Mouse (Mus musculus) adrenal gland, adult 18-20 months (tissue): ENCODE results near the gene Aadacl3. TPM values are rescaled to one million over a fixed set of nuclear protein-coding genes. Genes with fewer than 3 reads are reported as not detected.

Experiments used
- DNase-seq, 2 experiments: peaks; one replicate each; pipeline ENCODE4 v3.0.0; 2021 to 2022; ENCODE audit warnings: low spot score in 2 of 2
- long read RNA-seq, 2 experiments: library from polyadenylated mRNA; stranded (forward); transcript quantifications; one replicate each; pipeline ENCODE4 v2.0.0; 2021
- total RNA-seq, 2 experiments: library from RNA; stranded (reverse); gene quantifications; 1 replicate in 1 of 2; 2 replicates in 1 of 2; pipeline ENCODE4 v1.2.3; 2021

Gene Aadacl3
- total RNA-seq, result not detected
- long read RNA-seq, experiment 1, result 0 reads
- long read RNA-seq, experiment 2, result 0 reads

DNA sequence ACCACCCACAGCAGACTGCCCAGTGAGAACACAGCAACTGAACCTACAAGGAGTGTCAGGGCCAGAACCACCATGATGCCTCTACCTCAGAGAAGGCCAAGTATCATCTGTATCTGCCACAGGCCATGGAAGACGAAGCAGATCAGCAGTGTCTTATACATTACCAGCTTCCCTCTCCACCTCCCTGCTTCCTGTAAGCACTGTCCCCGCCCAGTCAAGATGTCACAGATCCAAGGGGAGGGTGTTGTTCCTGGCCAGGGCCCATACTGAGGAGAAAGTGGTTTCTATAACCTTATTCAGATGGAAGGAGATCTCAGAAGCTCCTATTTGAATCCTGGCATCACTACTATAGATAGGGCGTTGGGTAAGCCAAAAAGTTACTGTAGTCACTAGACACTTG lies at the start of gene Aadacl3:
Gene Aadacl3, minus strand, starts transcription at position 101 of the 400 bp plus-strand sequence.
- no peak for DNase-seq

DNA sequence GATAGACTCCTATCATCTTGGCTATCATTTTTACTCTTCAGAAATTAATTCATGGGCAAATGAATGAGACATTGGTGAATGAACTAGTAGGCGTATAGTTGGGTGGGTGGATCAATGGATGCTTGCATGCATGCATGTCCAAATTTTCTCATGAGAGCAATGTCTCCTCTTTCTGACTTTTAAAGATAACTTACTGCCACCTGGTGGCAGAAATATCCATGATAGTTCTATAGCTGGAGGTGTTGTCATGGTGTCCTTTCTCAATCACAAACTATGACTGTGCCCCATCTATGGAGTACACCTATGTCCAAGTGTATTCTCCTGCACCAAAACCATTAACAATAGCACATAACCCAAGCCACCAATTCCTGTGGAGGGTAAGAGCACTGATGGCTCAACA lies 43.0 kb upstream of the Aadacl3 start:
- DNase-seq, result no peak

DNA sequence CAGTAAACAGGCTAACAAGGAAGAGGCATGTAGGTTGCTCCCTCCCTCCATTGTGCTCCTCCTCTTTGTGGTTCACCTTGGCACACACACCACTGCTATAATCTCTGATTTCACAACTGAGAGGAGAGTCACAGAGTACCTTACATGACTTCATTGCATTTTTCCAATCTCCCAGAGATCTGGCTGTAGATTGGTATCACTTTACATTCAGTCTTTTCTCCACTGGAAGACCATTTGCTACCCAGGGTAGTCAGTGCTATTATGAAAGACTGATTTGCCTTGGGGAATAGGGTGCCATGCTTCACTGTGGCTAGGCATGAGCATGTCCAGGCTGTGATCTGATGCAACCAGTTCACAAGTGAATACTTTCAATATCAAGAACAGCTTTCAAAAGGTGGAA lies 29.8 kb upstream of the Aadacl3 start:
- no peak for DNase-seq

DNA sequence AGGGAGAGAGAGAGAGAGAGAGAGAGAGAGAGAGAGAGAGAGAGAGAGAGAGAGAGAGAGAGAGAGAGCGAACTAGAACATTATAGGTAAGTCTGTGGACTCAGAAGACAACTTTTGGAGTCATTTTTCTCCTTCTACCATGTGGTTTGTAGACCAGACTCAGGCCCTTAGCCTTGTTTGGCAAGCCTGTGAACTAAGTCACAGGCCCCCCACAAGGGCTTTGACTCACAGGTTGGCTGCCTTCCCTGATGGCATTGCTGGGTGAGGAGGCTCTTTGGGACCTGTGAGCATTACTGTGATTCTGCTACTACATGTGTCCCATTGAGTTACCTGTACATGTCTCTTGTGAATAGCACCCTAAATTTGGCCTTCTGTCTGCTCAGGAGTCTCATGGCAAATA lies 4.5 kb upstream of the Aadacl3 start:
- no peak for DNase-seq

- no peak for DNase-seq
Measured at GRCm38 (mm10) chr4:144465206-144465605, 1.6 kb upstream of the Aadacl3 start.

DNA sequence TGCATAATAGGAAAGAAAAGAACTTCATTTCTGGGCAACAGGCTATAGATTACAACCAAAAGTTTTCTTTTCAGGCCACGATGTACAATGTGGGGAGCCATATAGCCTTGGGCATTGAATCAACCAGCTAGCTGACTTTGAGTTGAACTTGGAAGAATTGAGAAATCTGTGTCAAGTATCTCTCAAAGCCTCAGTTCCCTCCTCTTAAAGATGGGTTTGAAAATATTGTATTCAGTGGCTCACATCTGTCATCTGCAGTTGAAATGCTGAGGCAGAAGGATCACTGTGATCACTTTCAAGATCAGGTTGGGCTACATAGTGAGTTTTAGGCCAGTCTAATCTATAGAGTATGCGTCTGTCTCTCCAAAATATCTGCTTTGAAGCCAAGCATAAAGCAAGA lies 10.3 kb downstream of the Aadacl3 start, which contains the start of gene Gm9944:
Gene Gm9944, minus strand, starts transcription at position 101 of the 400 bp plus-strand sequence.
- DNase-seq, result no peak

DNA sequence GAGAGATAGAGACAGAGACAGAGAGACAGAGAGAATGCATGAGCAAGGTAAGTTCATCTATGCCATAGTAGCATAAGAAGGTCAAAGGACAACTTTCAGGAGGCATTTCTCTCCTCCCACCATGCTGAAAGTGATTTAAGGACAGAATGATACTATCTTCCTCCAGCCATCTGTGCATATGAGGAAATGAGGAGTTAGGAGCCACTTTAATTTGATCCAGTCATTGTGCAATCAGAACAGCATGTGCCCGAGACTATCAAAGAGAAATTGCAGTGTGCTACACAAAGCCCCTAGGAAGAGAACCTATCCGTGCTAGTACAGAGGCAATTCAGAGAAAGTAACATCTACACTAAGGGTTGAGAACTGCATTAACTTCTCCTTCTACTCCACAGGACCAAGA lies 15.0 kb downstream of the Aadacl3 start:
- DNase-seq, result no peak

- DNase-seq, result no peak
Measured at GRCm38 (mm10) chr4:144441582-144441981, 22.0 kb downstream of the Aadacl3 start.

DNA sequence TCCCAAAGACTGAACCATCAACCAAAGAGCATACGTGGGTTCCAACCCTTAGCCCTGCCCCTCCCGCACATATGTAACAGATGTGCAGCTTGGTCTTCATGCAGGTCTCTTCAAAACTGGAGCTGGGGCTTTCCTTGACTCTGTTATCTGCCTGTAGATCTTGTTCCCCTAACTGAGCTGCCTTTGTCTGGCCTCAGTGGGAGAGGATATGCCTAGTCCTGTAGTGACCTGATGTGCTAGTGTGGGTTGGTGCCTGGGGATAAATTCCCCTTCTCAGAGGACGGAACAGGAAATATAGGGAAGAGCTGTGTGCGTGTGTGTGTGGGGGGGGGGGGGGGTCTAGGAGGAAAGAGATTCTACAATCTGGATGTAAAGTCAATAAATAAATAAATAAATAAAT lies 22.5 kb downstream of the Aadacl3 start:
- DNase-seq, result no peak

- DNase-seq, result no peak
Measured at GRCm38 (mm10) chr4:144438672-144439071, 24.9 kb downstream of the Aadacl3 start, which contains the start of gene 1700012P22Rik. 1700012P22Rik (minus strand) TSS chr4:144438772.

- no peak for DNase-seq
Measured at GRCm38 (mm10) chr4:144433216-144433615, 30.3 kb downstream of the Aadacl3 start.

DNA sequence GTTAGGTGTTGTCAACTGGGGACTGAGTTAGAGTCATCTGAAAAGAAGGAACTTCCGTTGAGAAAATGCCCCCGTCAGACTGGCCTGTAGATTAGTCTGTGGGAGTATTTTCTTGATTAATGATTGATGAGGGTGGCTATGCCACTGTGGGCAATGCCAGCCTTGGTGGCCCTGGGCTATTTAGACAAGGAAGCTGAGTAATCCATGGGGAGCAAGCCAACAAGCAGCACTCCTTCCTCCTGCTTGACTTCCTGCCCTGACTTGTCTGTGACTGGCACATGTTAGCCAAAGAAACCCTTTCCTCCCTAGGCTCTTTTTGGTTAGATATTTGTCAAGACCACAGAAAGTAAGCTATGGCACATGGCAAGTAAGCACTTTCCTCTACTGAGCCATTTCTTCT lies 32.8 kb downstream of the Aadacl3 start:
- DNase-seq, result no peak

DNA sequence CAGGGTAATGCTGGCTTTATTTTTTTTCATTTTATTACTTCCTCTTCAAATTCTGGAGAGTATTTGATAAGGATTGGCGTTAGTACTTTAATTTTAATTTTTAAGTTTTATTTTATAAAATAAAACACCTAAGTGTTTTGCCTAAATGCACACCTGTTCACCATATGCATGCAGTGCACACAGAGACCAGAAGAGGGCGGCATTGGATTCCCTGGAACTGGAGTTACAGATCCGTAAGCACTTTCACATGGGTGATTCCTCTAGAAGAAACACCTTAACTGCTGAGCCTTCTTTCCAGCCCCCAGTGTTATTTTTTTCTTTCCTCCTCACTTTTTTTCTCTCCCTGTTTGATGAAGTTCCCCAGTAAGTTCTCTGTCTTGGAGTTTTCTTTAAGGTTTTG lies 34.7 kb downstream of the Aadacl3 start:
- peak in 1 of 2 experiments; percentile 35 for DNase-seq

- no peak for DNase-seq
Measured at GRCm38 (mm10) chr4:144424590-144424989, 39.0 kb downstream of the Aadacl3 start.

DNA sequence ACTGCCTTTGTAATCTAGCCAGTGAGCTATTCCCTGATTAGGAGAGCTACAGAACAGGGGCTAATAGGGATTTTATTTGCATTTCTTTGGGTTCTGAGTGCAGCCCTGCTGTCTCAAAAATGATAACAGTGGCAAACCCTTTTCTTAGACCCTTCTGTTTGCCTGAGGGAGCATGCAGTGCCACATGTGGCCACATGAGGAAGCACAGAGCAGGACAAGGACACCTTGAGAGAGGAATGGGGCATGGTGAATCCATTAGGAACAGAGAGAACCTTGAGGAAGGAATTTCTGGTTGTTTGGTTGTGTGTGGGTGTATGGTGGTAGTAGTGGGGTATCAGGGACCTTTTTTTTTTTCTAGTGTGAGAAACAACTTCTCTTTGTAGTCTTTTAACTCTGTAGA lies 42.9 kb downstream of the Aadacl3 start:
- DNase-seq, result no peak

GRCm38 (mm10) chr4:144408290-144408689 lies 55.3 kb downstream of the Aadacl3 start, which contains the start of gene Pramef12:
Pramef12 (minus strand) TSS chr4:144408464.
- no peak for DNase-seq

- no peak for DNase-seq
Measured at GRCm38 (mm10) chr4:144406261-144406660, 57.3 kb downstream of the Aadacl3 start.

DNA sequence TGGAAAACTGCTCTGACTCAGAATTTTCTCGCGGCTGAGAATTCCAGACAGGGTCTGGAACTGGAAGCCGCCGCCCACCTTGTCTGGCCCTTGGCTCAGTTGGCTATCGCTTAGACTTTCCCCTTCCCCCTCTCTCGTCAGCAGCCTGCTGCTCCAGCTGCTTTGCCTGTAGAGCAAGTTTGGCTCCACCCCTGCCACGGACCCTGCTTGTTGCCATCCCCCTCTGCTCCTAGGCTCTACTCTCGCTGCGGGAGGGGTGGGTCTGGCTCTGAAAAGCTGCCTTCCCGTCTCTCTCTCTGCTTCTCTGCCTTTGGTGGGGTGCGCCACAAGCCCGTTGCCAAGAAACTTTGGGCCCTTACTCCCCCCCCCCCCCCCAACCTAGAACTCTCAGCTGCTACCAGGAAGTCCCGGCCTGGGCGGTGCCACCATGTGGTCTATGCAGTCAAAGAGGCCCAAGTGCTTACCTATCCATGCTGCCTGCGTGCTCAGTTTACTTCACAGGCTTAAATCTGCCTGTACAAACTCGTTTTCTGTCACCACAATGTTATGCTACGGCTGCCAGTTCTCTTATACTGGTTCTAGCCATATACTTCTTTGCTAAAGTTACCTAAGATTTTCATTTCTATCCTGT lies 59.0 kb downstream of the Aadacl3 start:
- peak in 1 of 2 experiments; percentile 19 for DNase-seq

Other genes with a start within 250 kb of the Aadacl3 start
- gene Pramel5, start 183.3 kb downstream of the Aadacl3 start, total RNA-seq, result not detected
- not detected for gene Gm13128, start 133.5 kb downstream of the Aadacl3 start, total RNA-seq
- gene Gm13119, start 105.8 kb downstream of the Aadacl3 start, total RNA-seq, result not detected
- not detected for gene Pramef20, start 85.8 kb downstream of the Aadacl3 start, total RNA-seq
- not detected for gene Pramef12, start 55.3 kb downstream of the Aadacl3 start, total RNA-seq
- gene 1700012P22Rik, start 25.0 kb downstream of the Aadacl3 start, total RNA-seq, result not detected
- gene Gm9944, start 10.4 kb downstream of the Aadacl3 start, total RNA-seq, result not detected
- gene 9430007A20Rik, start 56.1 kb upstream of the Aadacl3 start, total RNA-seq, result not detected
- not detected for gene Gm13124, start 101.4 kb upstream of the Aadacl3 start, total RNA-seq
- not detected for gene Aadacl4, start 150.0 kb upstream of the Aadacl3 start, total RNA-seq
- gene Gm436, start 222.6 kb upstream of the Aadacl3 start, total RNA-seq, result not detected